Mouse (Mus musculus) liver, adult 2 months (tissue): ENCODE measurements around the gene Hist1h2bq.
"Not testable (repeated sequence)": the region's sequence is repeated elsewhere in the genome, so short reads cannot be mapped to it uniquely, and the experiment has no call there.

Experiments used
- CTCF ChIP-seq: fragments of 200-500 bp; IDR thresholded peaks from 2 replicates; pipeline ENCODE4 v1.5.1; 2011; ENCODE audit warnings: low read depth, low read length, control low read depth
- POLR2A ChIP-seq: fragments of 200-500 bp; IDR thresholded peaks from 2 replicates; pipeline ENCODE4 v1.6.1; 2011; ENCODE audit warnings: low read length, control low read depth; ENCODE audit not compliant: insufficient read depth; ENCODE audit errors: extremely low read depth

GRCm38 (mm10) chr13:21812092-21812491 is 2.1 kb upstream of the Hist1h2bq start:
- TF ChIP-seq CTCF, POLR2A: not testable (repeated sequence)
